Mouse (Mus musculus) spleen, postnatal 10 days (tissue): Measurements from ENCODE around the gene Gabarapl1.
"Not testable (repeated sequence)": the region's sequence is repeated elsewhere in the genome, so short reads cannot be mapped to it uniquely, and the experiment has no call there.

Experiments used
- DNase-seq, 2 experiments: peaks; one replicate each; pipeline ENCODE4 v3.0.0; 2021 to 2022; ENCODE audit warnings: low spot score in 2 of 2

The Gabarapl1 gene

DNA sequence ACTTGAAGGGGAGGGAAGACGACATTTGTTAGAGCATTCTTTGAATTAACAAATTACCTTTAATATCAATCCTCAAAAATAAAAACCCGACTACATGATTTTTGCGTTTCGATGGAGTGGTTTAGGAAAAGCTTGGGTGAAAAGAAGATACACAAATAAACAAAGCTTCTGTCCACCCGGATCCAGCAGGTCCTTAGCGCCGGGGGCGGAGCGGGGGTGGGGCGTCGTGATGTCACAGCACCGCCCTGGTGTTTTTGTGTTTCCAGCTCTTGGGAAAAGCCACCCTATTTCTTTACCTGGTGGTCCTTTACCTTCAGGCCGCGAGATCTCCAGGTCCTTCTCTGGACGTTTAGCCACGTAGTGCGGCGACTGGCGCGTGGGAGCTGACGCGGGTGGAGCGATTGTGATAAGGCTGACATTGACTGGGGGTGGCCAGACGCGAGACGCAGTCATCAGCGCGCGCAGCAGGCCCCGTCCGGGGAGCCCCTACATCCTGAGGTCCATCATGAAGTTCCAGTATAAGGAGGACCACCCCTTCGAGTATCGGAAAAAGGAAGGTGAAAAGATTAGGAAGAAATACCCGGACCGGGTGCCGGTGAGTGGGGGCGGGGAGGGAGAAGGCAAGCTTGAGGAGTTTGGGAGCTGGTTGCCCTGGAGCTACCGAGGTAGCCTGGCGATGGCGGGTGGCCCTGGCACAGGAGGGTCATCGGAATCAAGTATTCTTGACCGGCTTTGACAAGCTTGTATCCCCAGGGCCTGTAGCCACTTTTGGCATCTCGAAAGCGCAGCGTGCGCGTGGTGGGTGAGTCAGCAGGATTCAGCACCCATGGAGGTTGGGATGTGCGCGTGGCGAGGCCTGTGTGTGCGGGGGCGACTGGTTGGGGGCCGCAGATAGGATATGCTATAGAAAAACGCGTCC lies at the start of gene Gabarapl1:
Gene Gabarapl1 (plus strand): TSS at position 219 of the 919 bp plus-strand sequence.
- DNase-seq: peak; percentile 67 to 81

DNA sequence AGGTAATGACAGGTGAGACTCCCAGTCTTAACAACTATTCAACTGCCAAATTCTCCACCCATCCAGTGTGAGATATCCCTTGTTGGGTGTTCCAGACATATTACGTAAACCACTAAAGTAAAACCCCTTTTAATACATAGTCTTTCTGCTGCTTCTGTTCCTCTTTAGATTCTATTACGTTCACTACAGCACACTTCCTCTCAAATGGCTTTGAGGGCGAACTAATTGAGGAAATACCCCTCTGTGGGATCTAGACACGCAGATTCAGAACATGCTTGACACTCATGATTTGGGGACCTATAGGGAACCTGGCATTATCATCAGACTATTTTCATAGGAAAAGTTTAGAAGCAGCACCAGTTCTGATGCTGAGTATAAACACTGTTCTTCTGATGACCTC lies 38.0 kb upstream of the Gabarapl1 start:
- DNase-seq: no peak

DNA sequence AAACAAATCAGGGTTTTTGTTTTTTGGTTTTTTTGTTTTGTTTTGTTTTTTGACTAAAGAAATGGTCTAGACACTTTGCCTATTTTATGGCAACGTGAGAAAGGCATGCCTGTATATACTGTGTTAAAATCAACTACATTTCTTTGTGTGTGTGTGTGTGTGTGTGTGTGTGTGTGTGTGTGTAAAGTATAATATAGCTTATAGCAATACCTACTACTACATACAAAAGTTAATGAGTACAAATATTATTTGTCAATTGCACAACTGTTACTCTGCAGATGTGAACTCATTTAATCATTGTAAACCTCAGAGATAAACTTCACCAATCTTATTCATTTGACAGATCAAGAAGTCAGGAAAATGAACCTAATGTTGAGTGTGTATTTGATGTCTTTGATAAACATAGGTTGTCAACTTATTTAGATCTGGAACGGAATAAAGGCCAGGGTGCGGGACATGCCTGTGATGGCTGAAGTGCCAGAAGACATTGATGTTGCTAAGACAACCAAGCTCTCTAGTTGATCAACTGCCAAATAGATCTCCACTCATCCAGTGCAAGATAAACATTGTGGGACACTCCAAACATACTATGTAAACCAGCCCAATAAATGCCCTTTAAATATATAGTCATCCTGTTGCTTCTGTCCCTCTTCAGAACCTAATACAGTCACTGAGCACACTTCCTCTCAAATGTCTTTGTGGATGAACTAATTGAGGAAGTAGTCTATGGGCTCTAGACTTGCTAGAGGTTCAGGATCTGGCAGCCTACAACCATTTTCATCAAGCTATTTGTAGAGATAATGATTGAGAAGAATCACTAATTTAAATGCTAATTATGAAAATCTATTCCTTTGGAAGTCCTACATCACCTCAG lies 35.4 kb upstream of the Gabarapl1 start:
- DNase-seq: no peak

DNA sequence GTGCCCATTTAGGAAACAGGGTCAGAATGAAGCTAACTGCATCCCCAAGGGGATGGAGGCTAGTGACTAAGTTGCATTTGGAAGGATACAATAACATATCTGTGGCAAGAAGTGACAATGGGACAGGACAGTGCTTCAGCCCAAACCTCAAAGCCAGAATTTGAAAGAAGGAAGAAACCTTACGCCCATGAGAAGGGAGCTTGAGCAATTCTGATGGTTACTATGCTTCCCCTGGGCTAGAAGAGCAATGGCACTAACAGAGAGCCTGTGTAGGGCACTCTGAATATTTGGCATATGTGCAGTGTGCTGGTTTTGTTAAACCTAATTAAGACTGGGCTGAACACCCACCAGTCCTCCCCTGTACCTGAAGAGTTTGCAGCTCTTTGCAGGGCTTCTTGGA lies 33.4 kb upstream of the Gabarapl1 start:
- not testable (repeated sequence) for DNase-seq

DNA sequence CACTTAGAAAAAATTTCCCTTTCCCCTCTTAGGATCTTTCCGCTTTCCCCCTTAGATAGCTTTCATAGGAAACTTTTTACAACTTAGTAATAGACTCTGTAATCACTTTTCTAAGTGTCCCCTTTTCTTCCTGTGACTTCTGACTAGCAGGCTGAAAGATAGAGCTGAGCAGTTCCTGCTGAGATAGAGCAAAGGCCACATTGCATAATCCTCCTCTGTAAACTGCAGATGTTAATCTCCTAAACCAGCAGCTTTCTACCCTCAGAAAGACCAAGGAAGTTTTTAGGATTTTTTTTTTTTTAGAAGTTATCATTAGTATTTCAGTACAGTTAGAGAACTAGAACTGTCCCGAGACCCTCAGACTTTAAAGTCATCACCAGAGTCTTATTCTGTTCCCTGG lies 29.5 kb upstream of the Gabarapl1 start:
- DNase-seq: no peak

DNA sequence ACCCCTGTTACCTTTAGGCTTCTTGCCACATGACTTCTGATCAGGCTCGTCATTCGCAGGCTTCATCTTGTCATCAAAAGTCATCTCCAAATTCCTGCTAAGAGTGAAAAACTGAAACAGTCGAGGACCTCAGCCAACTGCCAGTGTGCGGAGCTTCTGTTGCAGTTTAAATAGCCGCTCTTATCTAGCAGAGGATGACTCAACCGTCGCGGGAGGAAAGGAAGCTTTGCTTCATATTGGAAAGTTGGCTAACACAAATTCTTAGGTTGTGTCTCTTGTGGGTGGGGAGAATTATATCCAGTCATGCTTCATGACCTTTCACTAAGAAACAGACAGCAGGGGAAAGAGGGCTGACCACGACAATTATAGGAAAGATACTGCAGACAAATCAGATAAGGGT lies 25.9 kb upstream of the Gabarapl1 start, which contains the start of gene Olr1:
Gene Olr1 (minus strand): TSS at position 142 of the 400 bp plus-strand sequence.
- no peak for DNase-seq

DNA sequence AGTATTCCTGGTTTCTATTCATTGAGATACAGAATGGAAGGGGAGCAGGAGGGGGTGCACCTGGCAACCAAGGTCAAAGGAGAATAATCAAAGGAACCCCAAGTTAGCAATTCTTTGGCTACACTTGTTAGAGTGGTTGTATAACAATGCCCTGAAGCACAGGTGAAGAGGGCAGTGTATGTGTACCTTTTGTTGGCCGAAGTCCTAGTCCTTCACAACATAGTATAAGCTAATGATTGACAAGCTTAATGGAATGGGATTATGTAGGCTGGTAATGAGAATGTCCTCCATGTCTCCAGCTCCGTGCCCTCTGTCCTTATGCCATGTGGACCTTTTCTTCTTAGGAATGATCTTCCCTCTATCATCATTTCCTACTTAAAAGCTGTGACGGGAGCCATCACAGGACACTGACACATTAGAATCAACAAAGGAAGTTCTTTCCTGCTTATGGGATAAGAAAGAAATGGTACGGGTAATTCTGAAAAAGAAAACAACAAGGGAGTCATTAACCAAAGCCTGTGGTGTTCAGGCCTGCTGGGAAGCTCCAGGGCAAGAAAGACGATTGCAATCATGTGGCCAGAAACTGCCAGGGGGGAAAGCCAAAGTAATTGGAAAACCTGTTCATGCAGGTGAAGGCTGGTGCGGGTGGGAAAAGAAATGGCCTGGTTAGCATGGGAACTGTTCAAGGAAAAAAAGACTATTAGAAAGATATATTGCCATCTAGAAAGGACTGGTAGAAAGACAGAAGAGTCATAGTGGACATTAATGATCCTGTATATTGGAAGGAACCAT lies 22.6 kb upstream of the Gabarapl1 start:
- no peak for DNase-seq

DNA sequence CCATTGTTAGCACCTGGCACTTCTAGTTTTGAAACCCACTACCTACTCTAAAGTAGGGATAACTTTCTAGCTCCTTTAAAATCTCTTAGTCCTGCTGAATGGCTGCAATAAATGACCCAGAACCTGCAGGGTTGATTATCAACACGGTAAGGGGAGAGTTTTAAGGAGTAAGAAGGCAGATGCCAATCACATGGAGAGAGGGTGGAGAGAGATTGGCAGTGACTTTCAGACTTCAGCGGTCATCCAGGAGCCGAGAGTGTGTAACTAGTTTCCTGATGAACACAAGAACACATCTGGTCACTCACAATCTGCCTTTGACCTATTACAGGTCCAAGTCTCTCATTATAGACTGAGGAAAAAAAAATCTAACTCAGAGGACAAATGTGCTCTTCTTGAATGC lies 20.6 kb upstream of the Gabarapl1 start, which contains the start of gene Tmem52b:
Gene Tmem52b (plus strand): TSS at position 189 of the 400 bp plus-strand sequence.
- no peak for DNase-seq

DNA sequence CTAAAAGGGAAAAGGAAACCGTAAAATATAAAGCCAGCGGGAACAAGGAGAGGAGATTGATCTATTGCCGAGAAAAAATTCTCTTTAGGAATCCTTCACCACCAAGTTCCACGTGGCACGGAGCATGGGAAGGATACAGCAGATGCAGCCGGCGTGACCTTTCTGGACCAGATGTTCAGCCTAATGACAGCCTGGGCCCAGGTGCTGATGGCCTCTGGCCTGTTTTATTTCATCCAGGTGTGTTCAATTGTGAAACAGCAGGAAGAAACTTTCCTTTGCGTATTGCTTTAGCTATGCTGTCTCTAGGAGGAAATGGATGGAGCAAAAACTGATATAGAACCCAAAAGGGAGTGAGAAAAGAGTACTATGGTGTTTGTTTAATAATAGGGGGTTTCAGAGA lies 20.1 kb upstream of the Gabarapl1 start:
- DNase-seq: no peak

DNA sequence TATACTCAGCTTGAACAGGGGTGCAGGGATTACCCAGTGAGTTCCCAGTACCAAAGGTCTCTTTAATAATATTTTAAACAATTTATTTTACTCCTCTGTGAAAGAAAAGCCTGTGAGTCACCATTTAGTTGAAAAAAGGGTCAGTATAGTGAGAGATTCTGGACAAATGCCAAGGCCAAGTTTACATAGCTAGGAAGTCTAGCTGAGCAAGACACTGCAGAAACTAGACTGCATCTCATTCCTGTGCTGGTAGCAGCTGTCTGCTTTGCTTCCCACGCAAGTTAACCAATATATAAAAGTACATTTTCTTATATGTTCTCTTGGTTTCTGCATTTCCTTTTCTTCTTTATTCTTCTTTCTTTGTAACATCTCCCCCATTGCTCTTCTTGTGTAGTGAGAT lies 19.6 kb upstream of the Gabarapl1 start:
- no peak for DNase-seq

DNA sequence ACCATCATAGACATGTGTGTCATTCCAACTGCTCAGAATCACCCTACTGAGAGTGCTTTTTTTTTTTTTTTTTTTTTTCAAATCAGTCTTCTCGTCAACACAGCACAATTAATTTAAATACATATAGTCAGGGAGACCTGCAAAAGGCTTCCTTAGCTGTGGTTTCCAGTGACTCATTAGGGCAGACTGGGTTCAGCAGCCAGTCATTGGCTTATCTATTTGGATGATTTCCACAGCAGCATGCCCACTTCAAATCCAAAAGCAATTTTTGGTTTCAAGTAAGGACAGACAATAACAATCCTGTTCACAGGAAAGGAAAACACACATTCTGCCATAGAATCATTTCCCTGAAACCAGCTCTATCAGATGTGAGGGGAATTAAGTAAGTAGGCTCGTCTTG lies 18.6 kb upstream of the Gabarapl1 start:
- no peak for DNase-seq

DNA sequence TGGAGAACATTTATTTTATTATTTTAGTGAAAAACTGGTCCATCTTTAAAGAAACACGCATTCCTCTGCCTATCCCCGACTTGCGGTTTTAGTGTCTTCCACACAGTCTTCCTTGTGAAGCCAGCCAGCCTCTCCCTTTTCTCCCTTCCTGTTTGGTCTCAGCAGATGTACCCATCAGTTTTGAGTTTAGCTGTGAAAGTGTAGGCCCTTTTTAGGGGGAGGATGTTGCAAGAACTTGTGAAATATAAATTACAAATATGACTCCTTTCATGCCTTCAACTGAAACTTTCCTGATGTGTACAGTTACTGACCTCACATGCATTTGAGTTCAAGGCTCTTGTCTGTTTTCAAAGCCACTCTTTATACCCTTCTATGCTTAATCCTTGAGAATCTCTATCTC lies 17.9 kb upstream of the Gabarapl1 start:
- DNase-seq: no peak

DNA sequence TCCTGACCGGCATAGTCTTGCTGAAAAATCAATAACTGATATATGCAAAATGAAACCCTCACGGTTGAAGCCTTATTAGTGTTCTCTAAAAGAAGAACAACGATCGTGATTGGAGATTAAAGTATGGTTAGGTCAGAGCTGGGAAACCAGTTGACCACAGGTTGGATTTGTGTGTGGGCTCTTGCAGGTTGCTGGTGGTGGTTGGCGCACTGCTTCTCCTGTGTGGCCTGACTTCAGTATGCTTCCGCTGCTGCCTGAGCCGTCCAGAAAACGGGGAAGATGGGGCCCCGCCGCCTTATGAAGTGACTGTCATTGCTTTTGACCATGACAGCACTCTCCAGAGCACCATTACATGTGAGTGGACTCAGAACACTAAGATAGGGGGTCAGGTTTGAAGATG lies 16.6 kb upstream of the Gabarapl1 start:
- no peak for DNase-seq

DNA sequence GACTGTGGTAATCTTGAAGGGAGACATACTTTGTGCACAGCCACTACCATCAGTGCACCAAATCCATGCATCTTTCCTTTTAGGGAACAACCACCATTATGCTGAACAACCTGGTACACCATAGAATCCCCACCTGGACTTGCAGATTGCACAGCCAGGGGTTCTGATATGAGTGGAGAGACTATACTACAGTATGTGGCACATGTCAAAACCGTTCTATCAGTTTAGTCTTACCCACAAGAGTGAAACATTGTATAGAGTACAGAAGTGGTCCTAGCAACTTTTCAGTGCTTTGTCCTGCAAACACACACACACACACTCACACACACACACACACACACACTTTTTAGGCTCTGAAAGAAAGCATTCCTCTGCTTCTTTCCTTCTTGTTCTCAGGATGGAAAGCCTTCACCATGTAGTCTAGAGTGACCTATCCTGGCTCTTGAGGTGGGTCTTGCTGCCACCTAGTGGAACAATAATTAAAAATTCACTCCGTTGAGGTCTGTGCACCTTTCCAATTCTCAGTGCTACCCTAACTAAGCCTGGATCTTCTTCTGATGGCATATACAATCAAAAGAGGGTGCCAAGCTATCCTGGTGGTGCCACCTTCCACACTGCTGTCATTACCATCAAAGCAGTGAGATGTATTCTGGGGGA lies 15.1 kb upstream of the Gabarapl1 start:
- DNase-seq: no peak

DNA sequence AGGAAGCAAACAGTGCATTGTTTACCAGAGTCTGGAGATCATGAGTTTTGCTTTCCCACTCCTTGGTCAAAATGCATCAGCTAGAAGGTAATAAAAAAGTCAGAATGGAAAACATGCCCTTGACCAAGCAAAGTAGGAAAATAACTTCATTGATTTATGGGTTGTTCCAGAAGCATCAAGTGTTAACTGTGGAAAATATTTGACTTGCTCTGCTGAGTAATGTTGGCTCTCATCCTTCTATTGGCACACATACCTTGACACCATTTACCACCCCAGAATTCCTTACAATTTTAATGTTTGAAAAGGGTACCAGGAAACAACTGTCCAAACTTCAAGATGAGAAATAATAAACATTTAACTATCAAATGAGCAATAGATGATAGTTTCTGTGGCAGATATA lies 6.9 kb upstream of the Gabarapl1 start:
- no peak for DNase-seq

DNA sequence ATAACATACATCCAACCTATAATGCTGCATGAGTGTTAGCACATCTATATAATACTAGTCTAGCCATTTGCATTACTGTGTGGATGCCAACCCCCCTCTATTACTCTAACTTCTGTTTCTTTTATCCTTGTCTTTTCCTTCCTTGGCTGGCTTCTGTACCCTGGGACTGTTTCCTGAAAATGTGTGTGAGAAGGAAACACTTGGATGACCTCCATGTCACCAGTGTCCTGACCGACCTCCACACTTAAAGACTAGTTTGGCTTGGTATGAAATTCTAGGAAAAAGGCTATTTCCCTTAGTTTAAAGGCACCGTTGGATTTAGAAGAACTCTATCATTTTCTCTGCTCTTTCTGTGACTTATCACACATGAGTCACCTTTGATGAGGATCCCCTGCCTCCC lies 5.5 kb upstream of the Gabarapl1 start:
- DNase-seq: no peak

DNA sequence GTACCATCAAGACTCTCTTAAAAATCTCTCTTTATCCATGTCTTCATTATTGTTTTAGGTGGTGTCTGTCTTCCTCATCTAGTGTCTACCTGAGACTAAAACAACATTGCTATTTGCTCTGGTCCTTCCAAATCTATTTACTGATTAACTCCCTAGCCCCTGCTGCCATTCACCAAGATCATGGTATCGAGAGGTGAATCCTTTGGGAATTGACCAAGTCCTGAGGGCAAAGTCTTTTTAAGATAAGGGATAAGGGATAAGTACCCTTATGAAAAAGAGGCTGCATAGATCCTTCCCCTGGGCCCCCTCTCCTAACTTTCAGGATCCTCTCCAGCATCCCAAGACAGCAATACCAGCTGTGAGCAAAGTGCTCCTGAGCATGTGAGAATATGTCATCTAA lies 3.4 kb upstream of the Gabarapl1 start:
- no peak for DNase-seq

DNA sequence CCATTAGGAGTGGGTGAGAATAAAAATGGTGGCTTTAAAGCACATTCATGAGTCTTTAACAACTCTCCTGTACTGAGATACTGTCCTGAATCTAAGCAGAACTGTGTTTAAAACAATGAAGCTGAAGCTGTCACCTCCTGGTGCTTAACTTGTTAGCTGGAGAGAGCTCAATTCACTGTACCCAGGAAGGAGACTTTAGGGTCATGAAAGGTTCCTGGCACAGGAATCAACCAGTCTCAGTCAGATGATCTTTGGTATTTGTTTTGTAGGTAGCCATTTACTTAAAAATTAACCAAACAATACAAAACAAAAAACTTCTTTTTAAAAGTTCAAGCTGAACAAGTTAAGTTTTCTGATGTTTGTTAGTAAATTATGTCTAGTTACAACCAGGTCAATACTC lies 2.7 kb upstream of the Gabarapl1 start:
- DNase-seq: no peak

DNA sequence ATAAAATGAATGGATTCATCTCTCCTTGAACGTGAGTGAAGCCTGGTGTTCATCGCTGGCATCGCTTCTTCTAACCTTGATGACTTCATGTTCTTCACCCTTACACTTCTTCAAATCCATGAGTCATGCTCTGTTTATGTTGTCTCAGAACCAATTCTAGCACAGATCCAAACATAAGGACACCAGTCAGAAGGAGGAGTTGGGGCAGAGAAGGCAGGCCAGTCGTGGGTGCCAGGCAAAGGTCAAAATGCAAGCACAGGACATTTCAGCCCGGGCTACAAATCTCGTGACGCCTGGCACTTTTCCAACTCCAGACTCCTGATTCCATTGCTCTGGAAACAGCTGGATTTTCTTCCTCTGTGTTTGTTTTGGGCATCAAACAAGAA lies 411 bp upstream of the Gabarapl1 start:
- DNase-seq: peak in 1 of 2 experiments; percentile 43

DNA sequence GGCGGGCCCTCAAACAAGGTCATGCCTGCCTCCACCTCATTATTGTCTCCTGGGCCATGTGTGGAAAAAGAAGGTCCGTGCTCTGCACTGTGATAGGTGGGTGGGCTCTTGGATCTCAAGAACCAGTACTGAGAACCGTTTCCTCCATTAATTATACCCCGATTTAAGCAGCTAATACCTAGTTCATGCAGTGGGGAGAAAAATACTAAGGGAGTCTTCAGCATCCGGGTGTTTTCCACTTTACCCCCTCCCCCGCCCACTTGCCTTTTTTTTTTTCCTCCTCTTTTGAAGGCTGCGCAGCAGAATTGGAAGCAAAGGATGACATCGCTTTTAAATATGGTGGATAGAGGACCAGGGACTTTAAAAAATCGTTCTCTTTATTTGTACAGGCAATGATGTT lies 1.1 kb downstream of the Gabarapl1 start:
- DNase-seq: no peak

DNA sequence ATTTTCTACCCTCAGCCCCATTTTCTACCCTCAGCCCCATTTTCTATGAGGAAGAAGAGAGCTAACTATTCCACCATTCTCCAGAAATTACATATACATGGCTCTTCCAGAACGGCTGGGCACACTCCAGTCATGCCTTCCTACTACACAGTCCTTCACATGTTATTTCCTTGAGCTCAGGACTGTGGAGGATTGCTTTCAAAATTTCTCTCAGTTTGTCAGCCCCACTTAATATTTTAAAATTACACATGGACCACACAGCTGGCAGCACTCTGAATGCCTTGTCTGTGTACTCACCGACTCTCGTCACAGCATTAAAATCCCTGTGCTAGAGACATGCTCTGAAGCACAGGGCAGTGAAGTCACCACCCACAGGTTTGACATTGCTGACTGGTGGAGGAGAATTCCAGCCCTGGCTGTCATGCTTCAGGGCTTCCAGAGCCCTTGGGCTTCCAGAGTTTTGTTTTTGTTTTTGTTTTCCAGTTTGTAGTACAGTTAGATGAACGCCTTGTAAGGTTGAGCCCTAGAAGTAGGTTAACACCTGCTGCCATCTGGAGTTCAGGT lies 1.7 kb downstream of the Gabarapl1 start:
- no peak for DNase-seq
